Mouse (Mus musculus) hindbrain, embryonic 12.5 days (tissue): ENCODE data around the gene Gm43518. TPM values are rescaled to one million over a fixed set of nuclear protein-coding genes. Genes with fewer than 3 reads are reported as not detected.

ENCODE experiments used
- ATAC-seq: fragments of 200-750 bp; cut with Nextera tagmentation; 2 replicates; pipeline ENCODE4 v1.8.0; 2017; ENCODE audit warnings: moderate TSS enrichment; ENCODE audit not compliant: low FRiP score
- H3K27ac ChIP-seq: fragments of 300-500 bp; sonication (generic); 2 replicates; pipeline ENCODE4 v1.5.1; 2016; ENCODE audit warnings: mild to moderate bottlenecking
- H3K27me3 ChIP-seq: fragments of 300-500 bp; sonication (generic); 2 replicates; pipeline ENCODE4 v1.6.1; 2016; ENCODE audit warnings: mild to moderate bottlenecking
- H3K36me3 ChIP-seq: fragments of 300-500 bp; sonication (generic); 2 replicates; pipeline ENCODE4 v1.6.1; 2016; ENCODE audit warnings: mild to moderate bottlenecking
- H3K4me1 ChIP-seq: fragments of 300-500 bp; sonication (generic); 2 replicates; pipeline ENCODE4 v1.6.1; 2016
- H3K4me2 ChIP-seq: fragments of 300-500 bp; sonication (generic); replicated peaks from 2 replicates; pipeline ENCODE4 v1.6.1; 2016; ENCODE audit warnings: mild to moderate bottlenecking
- H3K4me3 ChIP-seq: fragments of 300-500 bp; sonication (generic); 2 replicates; pipeline ENCODE4 v1.5.1; 2016; ENCODE audit warnings: mild to moderate bottlenecking
- H3K9ac ChIP-seq: fragments of 300-500 bp; sonication (generic); 2 replicates; pipeline ENCODE4 v1.6.1; 2016; ENCODE audit warnings: mild to moderate bottlenecking, moderate library complexity
- H3K9me3 ChIP-seq: fragments of 300-500 bp; sonication (generic); replicated peaks from 2 replicates; pipeline ENCODE4 v1.6.1; 2016; ENCODE audit warnings: mild to moderate bottlenecking
- WGBS: fragments of 180-500 bp; shearing (Covaris S2); methylation state at CpG from one replicate; pipeline ENCODE4 v1.1.7; 2016; 5-methylcytosine and 5-hydroxymethylcytosine counted together
- polyA plus RNA-seq: library from polyadenylated mRNA; unstranded; fragments of >200 nt; fragmentation: Nextera tagmentation; extraction: Ambion mirVana; gene quantifications from 2 replicates; pipeline ENCODE4 v1.2.1, GENCODE M21; 2016

Gene Gm43518
- polyA plus RNA-seq, 1 experiment from 2014 or later = 4.0 TPM

GRCm38 (mm10) chr5:123969216-123969615 is 42.0 kb downstream of the Gm43518 start:
- no peak for ATAC-seq
- 67% methylated on average over 8 of the region's 8 CpGs for WGBS
- Histone ChIP-seq H3K4me3 (no peak overlapping the region), H3K9ac (no peak overlapping the region), H3K27me3 (peaks cover 18% of the 10 kb centered on the region; the same call in 1 of the 2 replicates), H3K9me3 (no peaks in the 10 kb centered on the region), H3K36me3 (no peaks in the 10 kb centered on the region), H3K4me1 (peaks cover 8% of the 10 kb centered on the region; the same call in 1 of the 2 replicates), H3K27ac (no peak overlapping the region), H3K4me2 (no peak overlapping the region)

GRCm38 (mm10) chr5:123970576-123970975 is 43.4 kb downstream of the Gm43518 start:
- Histone ChIP-seq H3K4me3 (no peak overlapping the region), H3K36me3 (no peaks in the 10 kb centered on the region), H3K27me3 (peaks cover 30% of the 10 kb centered on the region), H3K27ac (no peak overlapping the region), H3K9ac (no peak overlapping the region), H3K9me3 (no peaks in the 10 kb centered on the region), H3K4me1 (peaks cover 21% of the 10 kb centered on the region), H3K4me2 (no peak overlapping the region)
- ATAC-seq = no peak
- WGBS = 88% methylated on average over 4 of the region's 4 CpGs

- Histone ChIP-seq H3K9me3 (no peaks in the 10 kb centered on the region), H3K27me3 (peaks cover 44% of the 10 kb centered on the region), H3K36me3 (no peaks in the 10 kb centered on the region), H3K27ac (no peak overlapping the region), H3K4me2 (no peak overlapping the region), H3K4me3 (no peak overlapping the region), H3K4me1 (peaks cover 29% of the 10 kb centered on the region), H3K9ac (no peak overlapping the region)
- no peak for ATAC-seq
- 57% methylated on average over 6 of the region's 6 CpGs for WGBS
Observed at GRCm38 (mm10) chr5:123972453-123972852, 45.2 kb downstream of the Gm43518 start.

GRCm38 (mm10) chr5:123973299-123974178 is 46.3 kb downstream of the Gm43518 start, which contains the start of gene Hip1r:
TSS of gene Hip1r (plus strand) at chr5:123973628.
- Histone ChIP-seq H3K9ac (peak within 1 kb of the TSS; percentile 84), H3K27ac (no peak within 1 kb of the TSS; the same call in 1 of the 2 replicates), H3K9me3 (no peaks in the 10 kb centered on the region), H3K4me2 (peak within 1 kb of the TSS; percentile 92), H3K36me3 (no peaks in the 10 kb centered on the region), H3K4me3 (peak within 1 kb of the TSS; percentile 79), H3K27me3 (peaks cover 44% of the 10 kb centered on the region), H3K4me1 (peaks cover 32% of the 10 kb centered on the region)
- ATAC-seq = peak; percentile 77
- WGBS = under 1% methylated on average over 97 of the region's 106 CpGs

- 0% methylated on average over 14 of the region's 14 CpGs for WGBS
- H3K9ac ChIP-seq = peak overlapping the region; percentile 84
- peak overlapping the region; percentile 92 for H3K4me2 ChIP-seq
- no peak for ATAC-seq
- peaks cover 44% of the 10 kb centered on the region for H3K27me3 ChIP-seq
- H3K4me1 ChIP-seq = peaks cover 33% of the 10 kb centered on the region
- no peaks in the 10 kb centered on the region for H3K36me3 ChIP-seq
- peak overlapping the region; percentile 79 for H3K4me3 ChIP-seq
- H3K27ac ChIP-seq = no peak overlapping the region
- H3K9me3 ChIP-seq = no peaks in the 10 kb centered on the region
Observed at GRCm38 (mm10) chr5:123974179-123974485, 46.9 kb downstream of the Gm43518 start.

- 29% methylated on average over 11 of the region's 11 CpGs for WGBS
- Histone ChIP-seq H3K4me3 (peak overlapping the region; percentile 79), H3K27me3 (peaks cover 44% of the 10 kb centered on the region), H3K9me3 (no peaks in the 10 kb centered on the region), H3K27ac (no peak overlapping the region), H3K4me1 (peaks cover 39% of the 10 kb centered on the region), H3K36me3 (no peaks in the 10 kb centered on the region), H3K4me2 (peak overlapping the region; percentile 92), H3K9ac (peak overlapping the region; percentile 35; the same call in 1 of the 2 replicates)
- no peak for ATAC-seq
Observed at GRCm38 (mm10) chr5:123974616-123975111, 47.4 kb downstream of the Gm43518 start.

GRCm38 (mm10) chr5:123975668-123976180 is 48.5 kb downstream of the Gm43518 start:
- no peak overlapping the region for H3K27ac ChIP-seq
- 76% methylated on average over 6 of the region's 6 CpGs for WGBS
- ATAC-seq = no peak
- H3K4me3 ChIP-seq = no peak overlapping the region
- H3K4me1 ChIP-seq = peaks cover 39% of the 10 kb centered on the region
- 0 out of 2 replicates have a peak overlapping the region, but pooled peaks have one; percentile 20 for H3K4me2 ChIP-seq
- H3K9me3 ChIP-seq = no peaks in the 10 kb centered on the region
- H3K27me3 ChIP-seq = peaks cover 41% of the 10 kb centered on the region
- H3K9ac ChIP-seq = no peak overlapping the region
- no peaks in the 10 kb centered on the region for H3K36me3 ChIP-seq

- Histone ChIP-seq H3K9ac (no peak overlapping the region), H3K4me2 (no peak overlapping the region)
- ATAC-seq = no peak
Observed at GRCm38 (mm10) chr5:123977231-123977630, 50.0 kb downstream of the Gm43518 start.

GRCm38 (mm10) chr5:123978131-123978530 is 50.9 kb downstream of the Gm43518 start:
- no peak for ATAC-seq
- Histone ChIP-seq H3K27me3 (peaks cover 36% of the 10 kb centered on the region), H3K4me3 (no peak overlapping the region), H3K27ac (no peak overlapping the region), H3K9ac (no peak overlapping the region), H3K4me2 (no peak overlapping the region), H3K36me3 (no peaks in the 10 kb centered on the region), H3K4me1 (peaks cover 37% of the 10 kb centered on the region), H3K9me3 (no peaks in the 10 kb centered on the region)
- whole genome bisulfite sequencing = 81% methylated on average over 5 of the region's 5 CpGs

More at GRCm38 (mm10) chr5:123977231-123977630, 50.0 kb downstream of the Gm43518 start:
- WGBS = 47% methylated on average over 3 of the region's 3 CpGs
- Histone ChIP-seq H3K27me3 (peaks cover 35% of the 10 kb centered on the region), H3K4me3 (no peak overlapping the region), H3K27ac (no peak overlapping the region), H3K9me3 (no peaks in the 10 kb centered on the region), H3K36me3 (no peaks in the 10 kb centered on the region), H3K4me1 (peaks cover 39% of the 10 kb centered on the region)

GRCm38 (mm10) chr5:123979221-123979979 is 52.2 kb downstream of the Gm43518 start:
- Histone ChIP-seq H3K36me3 (no peaks in the 10 kb centered on the region), H3K4me3 (no peak overlapping the region), H3K27me3 (peaks cover 40% of the 10 kb centered on the region), H3K4me1 (peaks cover 30% of the 10 kb centered on the region), H3K27ac (no peak overlapping the region), H3K9me3 (no peaks in the 10 kb centered on the region), H3K9ac (no peak overlapping the region), H3K4me2 (no peak overlapping the region)
- ATAC-seq = no peak
- WGBS = 61% methylated on average over 18 of the region's 18 CpGs

- Histone ChIP-seq H3K4me3 (no peak overlapping the region), H3K36me3 (no peaks in the 10 kb centered on the region), H3K27ac (no peak overlapping the region), H3K4me1 (peaks cover 24% of the 10 kb centered on the region), H3K27me3 (peaks cover 34% of the 10 kb centered on the region), H3K4me2 (no peak overlapping the region), H3K9ac (no peak overlapping the region), H3K9me3 (no peaks in the 10 kb centered on the region)
- WGBS = 54% methylated on average over 4 of the region's 4 CpGs
- no peak for ATAC-seq
Observed at GRCm38 (mm10) chr5:123979980-123980369, 52.8 kb downstream of the Gm43518 start.
